Mouse (Mus musculus): Measurements from ENCODE around the gene Serpinc1. TPM values are rescaled to one million over a fixed set of nuclear protein-coding genes. Genes with fewer than 3 reads are reported as not detected.
"Not testable (repeated sequence)": the region's sequence is repeated elsewhere in the genome, so short reads cannot be mapped to it uniquely, and the experiment has no call there.

Serpinc1 gene
- polyA plus RNA-seq, 1 experiment from 2014 or later = 2.4 TPM

DNA sequence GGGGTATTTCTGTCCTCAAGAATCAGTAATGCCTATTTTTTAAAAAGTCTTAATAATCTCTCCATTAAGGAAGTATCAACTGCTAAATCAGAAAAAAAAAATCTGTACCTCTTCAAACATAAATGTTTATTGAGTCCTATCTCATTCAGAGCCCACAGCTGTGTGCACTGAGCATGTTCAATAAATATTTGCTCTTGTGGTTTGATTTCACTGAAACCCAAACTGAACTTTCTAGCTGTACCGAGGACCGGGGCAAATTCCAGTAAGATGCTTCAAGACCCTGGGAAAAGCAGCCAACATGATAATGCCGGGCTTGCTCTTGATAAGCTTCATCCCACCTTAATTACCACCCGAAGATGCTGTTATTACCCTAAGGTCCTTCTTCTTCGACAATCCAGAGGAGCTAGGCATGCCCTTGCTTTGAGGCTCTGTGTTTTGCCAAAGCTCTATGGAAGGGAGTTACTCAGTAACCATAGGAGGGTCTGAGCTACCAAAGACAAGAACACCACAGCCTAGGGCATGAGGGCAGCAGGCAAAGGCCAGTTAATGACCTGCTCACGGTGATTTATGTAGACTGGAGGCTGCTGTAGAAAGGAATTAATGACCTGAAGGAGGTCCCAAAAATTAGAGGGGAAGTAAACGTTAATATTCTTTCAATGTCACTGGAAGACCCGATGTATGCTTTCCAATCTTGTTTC is 2.3 kb downstream of the Serpinc1 start:
- no peaks in the 10 kb centered on the region for H3K27me3 ChIP-seq (ENCODE audit: control insufficient read depth, insufficient read depth, low read length)
- ATAC-seq (ENCODE audit: insufficient number of reproducible peaks, insufficient read depth, low FRiP score, low read depth) = no peak
- no peaks in the 10 kb centered on the region for H3K36me3 ChIP-seq (ENCODE audit: control insufficient read depth, insufficient read depth, low read length)
- no peak overlapping the region for H3K9ac ChIP-seq (replicated peaks; ENCODE audit: low read depth, low read length)
- H3K4me2 ChIP-seq (replicated peaks; ENCODE audit: low read depth, low read length) = no peak overlapping the region
- no peak overlapping the region for H3K27ac ChIP-seq (ENCODE audit: low read length)
- WGBS = 47% methylated on average over 8 of the region's 8 CpGs
- H3K9me3 ChIP-seq (ENCODE audit: control insufficient read depth, low read depth, low read length) = no peaks in the 10 kb centered on the region
- no peaks in the 10 kb centered on the region; the same call in 1 of the 2 replicates for H3K4me1 ChIP-seq (ENCODE audit: control insufficient read depth, insufficient read depth, low read length)
- no peak overlapping the region for H3K4me3 ChIP-seq (ENCODE audit: low read depth, low read length)

DNA sequence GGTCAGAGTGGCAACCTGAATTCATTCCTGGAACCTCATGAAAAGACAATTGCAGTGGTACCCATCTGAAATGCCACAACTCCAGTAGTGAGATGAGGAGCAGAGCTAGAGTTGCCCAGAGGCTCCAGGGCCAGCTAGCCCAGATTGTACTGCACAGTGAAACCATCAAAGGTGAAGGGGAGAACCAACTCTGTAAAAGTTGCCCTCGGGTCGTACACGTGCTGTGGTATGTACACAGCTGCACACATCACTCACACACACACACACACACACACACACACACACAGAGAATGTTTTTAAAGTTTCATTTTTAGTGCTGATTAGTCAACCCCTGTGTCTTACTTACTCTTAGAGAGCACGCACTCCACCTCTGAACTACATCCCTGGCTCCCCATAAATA is 3.0 kb downstream of the Serpinc1 start:
- WGBS = 65% methylated on average over 4 of the region's 4 CpGs
- Histone ChIP-seq H3K9ac (replicated peaks; ENCODE audit: low read depth, low read length) (no peak overlapping the region), H3K4me1 (ENCODE audit: control insufficient read depth, insufficient read depth, low read length) (no peaks in the 10 kb centered on the region; the same call in 1 of the 2 replicates), H3K36me3 (ENCODE audit: control insufficient read depth, insufficient read depth, low read length) (no peaks in the 10 kb centered on the region), H3K4me3 (ENCODE audit: low read depth, low read length) (no peak overlapping the region), H3K27ac (ENCODE audit: low read length) (no peak overlapping the region), H3K9me3 (ENCODE audit: control insufficient read depth, low read depth, low read length) (no peaks in the 10 kb centered on the region), H3K4me2 (replicated peaks; ENCODE audit: low read depth, low read length) (no peak overlapping the region), H3K27me3 (ENCODE audit: control insufficient read depth, insufficient read depth, low read length) (no peaks in the 10 kb centered on the region)
- ATAC-seq (ENCODE audit: insufficient number of reproducible peaks, insufficient read depth, low FRiP score, low read depth) = no peak

DNA sequence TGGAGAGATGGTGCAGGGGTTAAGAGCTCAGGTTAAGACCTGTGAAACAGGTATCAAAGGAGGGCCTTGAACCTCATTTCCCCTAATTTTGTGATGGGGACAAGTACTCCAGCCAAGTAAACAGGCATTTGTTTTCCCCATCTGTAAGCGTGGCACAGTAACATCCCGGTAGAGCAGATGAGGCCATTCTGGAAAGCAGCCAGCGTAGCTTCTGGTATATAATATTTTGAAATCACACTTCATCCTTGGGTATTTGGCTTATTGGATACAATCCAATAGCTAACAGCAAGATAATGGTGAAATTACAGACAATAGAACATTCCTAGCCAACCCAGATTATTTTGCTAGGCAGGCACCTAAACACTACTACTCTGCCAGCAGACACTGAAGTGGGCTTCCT is 4.5 kb downstream of the Serpinc1 start:
- H3K27me3 ChIP-seq (ENCODE audit: control insufficient read depth, insufficient read depth, low read length) = no peaks in the 10 kb centered on the region
- H3K36me3 ChIP-seq (ENCODE audit: control insufficient read depth, insufficient read depth, low read length) = no peaks in the 10 kb centered on the region
- no peak overlapping the region for H3K27ac ChIP-seq (ENCODE audit: low read length)
- H3K4me2 ChIP-seq (replicated peaks; ENCODE audit: low read depth, low read length) = no peak overlapping the region
- no peak overlapping the region for H3K9ac ChIP-seq (replicated peaks; ENCODE audit: low read depth, low read length)
- ATAC-seq (ENCODE audit: insufficient number of reproducible peaks, insufficient read depth, low FRiP score, low read depth) = no peak
- H3K4me1 ChIP-seq (ENCODE audit: control insufficient read depth, insufficient read depth, low read length) = no peaks in the 10 kb centered on the region; the same call in 1 of the 2 replicates
- WGBS = 67% methylated on average over 3 of the region's 3 CpGs
- H3K4me3 ChIP-seq (ENCODE audit: low read depth, low read length) = no peak overlapping the region
- no peaks in the 10 kb centered on the region for H3K9me3 ChIP-seq (ENCODE audit: control insufficient read depth, low read depth, low read length)

DNA sequence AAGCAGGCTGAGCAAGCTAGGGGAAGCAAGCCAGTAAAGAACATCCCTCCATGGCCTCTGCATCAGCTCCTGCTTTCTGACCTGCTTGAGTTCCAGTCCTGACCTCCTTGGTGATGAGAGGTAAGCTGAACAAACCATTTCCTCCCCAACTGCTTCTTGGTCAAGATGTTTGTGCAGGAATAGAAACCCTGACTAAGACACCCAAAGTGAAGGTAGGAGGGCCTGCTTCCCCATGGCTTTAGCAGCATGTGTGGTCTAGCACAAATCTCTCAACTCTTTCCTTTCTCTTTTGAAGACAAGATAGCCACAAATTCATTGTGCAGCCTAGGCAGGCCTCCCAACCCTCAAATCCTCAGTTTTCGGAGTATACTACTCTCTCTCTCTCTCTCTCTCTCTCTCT is 6.3 kb downstream of the Serpinc1 start:
- 93% methylated on average over 1 of the region's 1 CpGs for WGBS
- not testable (repeated sequence) for H3K4me3 ChIP-seq (ENCODE audit: low read depth, low read length); H3K9me3 ChIP-seq (ENCODE audit: control insufficient read depth, low read depth, low read length); H3K27ac ChIP-seq (ENCODE audit: low read length); H3K4me1 ChIP-seq (ENCODE audit: control insufficient read depth, insufficient read depth, low read length); H3K36me3 ChIP-seq (ENCODE audit: control insufficient read depth, insufficient read depth, low read length); H3K27me3 ChIP-seq (ENCODE audit: control insufficient read depth, insufficient read depth, low read length); H3K9ac ChIP-seq (replicated peaks; ENCODE audit: low read depth, low read length); H3K4me2 ChIP-seq (replicated peaks; ENCODE audit: low read depth, low read length); ATAC-seq (ENCODE audit: insufficient number of reproducible peaks, insufficient read depth, low FRiP score, low read depth)

DNA sequence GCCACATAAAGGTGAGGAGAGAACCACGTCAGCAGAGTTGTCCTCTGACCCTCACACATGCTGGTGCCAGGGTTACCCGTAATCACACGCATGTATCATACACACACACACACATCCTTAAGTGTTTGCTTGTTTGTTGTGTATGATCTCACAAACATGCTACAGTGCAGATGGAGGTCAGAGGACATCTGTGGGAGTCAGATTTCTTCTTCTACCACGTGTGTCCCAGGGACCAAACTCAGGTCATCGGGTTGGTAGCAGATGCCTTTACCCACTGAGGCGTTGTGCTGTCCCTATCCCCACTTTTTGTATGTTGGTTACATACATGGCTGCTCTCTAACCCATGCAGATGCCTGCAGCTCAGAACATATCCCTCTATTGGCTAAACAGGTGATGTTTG is 7.1 kb downstream of the Serpinc1 start:
- Histone ChIP-seq H3K4me2 (replicated peaks; ENCODE audit: low read depth, low read length) (no peak overlapping the region), H3K27me3 (ENCODE audit: control insufficient read depth, insufficient read depth, low read length) (no peaks in the 10 kb centered on the region), H3K9ac (replicated peaks; ENCODE audit: low read depth, low read length) (no peak overlapping the region), H3K4me1 (ENCODE audit: control insufficient read depth, insufficient read depth, low read length) (no peaks in the 10 kb centered on the region; the same call in 1 of the 2 replicates), H3K9me3 (ENCODE audit: control insufficient read depth, low read depth, low read length) (no peaks in the 10 kb centered on the region), H3K27ac (ENCODE audit: low read length) (no peak overlapping the region), H3K4me3 (ENCODE audit: low read depth, low read length) (no peak overlapping the region), H3K36me3 (ENCODE audit: control insufficient read depth, insufficient read depth, low read length) (no peaks in the 10 kb centered on the region)
- no peak for ATAC-seq (ENCODE audit: insufficient number of reproducible peaks, insufficient read depth, low FRiP score, low read depth)
- 78% methylated on average over 6 of the region's 6 CpGs for WGBS

DNA sequence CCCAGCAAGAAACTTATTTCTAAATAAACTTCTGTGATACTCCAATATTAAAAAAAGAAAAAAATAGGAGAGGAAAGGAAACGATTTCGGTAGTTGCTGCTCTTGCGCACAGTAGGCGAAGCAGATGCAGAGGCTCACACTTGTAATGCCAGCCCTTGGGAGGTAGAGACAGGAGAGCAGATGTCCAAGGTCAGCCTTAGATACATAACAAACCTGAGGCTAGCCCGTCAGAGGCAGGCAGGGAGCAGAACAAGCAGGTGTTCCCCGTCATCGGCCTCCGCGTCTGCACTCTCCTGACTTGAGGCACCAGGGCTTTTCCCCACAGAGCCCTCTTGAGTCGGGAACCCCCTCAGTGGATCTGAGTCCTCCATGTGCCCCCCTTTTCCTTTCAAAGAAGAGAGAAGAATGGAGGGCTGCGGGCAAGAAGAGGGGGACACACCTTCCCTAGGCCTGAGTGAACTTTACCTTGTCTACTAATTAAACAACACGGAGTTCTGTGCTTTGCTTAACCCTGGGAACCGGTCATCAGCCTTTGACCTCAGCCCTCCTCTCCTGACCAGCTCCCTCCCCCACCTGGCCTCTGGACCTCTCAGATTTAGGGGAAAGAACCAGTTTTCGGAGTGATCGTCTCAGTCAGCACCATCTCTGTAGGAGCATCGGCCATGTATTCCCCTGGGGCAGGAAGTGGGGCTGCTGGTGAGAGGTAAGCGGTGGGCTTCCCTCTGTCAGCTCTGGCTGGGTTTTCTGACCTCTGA is 8.7 kb downstream of the Serpinc1 start:
- H3K9me3 ChIP-seq (ENCODE audit: control insufficient read depth, low read depth, low read length) = no peaks in the 10 kb centered on the region
- no peak overlapping the region for H3K4me2 ChIP-seq (replicated peaks; ENCODE audit: low read depth, low read length)
- no peak overlapping the region for H3K9ac ChIP-seq (replicated peaks; ENCODE audit: low read depth, low read length)
- no peaks in the 10 kb centered on the region for H3K4me1 ChIP-seq (ENCODE audit: control insufficient read depth, insufficient read depth, low read length)
- H3K27ac ChIP-seq (ENCODE audit: low read length) = no peak overlapping the region
- no peak for ATAC-seq (ENCODE audit: insufficient number of reproducible peaks, insufficient read depth, low FRiP score, low read depth)
- 67% methylated on average over 17 of the region's 17 CpGs for WGBS
- H3K27me3 ChIP-seq (ENCODE audit: control insufficient read depth, insufficient read depth, low read length) = no peaks in the 10 kb centered on the region
- H3K4me3 ChIP-seq (ENCODE audit: low read depth, low read length) = no peak overlapping the region
- H3K36me3 ChIP-seq (ENCODE audit: control insufficient read depth, insufficient read depth, low read length) = no peaks in the 10 kb centered on the region

DNA sequence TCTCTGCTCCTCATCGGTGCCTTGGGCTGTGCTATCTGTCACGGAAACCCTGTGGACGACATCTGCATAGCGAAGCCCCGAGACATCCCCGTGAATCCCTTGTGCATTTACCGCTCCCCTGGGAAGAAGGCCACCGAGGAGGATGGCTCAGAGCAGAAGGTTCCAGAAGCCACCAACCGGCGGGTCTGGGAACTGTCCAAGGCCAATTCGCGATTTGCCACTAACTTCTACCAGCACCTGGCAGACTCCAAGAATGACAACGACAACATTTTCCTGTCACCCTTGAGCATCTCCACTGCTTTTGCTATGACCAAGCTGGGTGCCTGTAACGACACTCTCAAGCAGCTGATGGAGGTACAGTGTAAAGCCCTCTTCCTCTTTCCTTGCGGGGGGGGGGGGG is 11.0 kb downstream of the Serpinc1 start:
- Histone ChIP-seq H3K27me3 (ENCODE audit: control insufficient read depth, insufficient read depth, low read length) (no peaks in the 10 kb centered on the region), H3K36me3 (ENCODE audit: control insufficient read depth, insufficient read depth, low read length) (no peaks in the 10 kb centered on the region), H3K9me3 (ENCODE audit: control insufficient read depth, low read depth, low read length) (no peaks in the 10 kb centered on the region), H3K4me2 (replicated peaks; ENCODE audit: low read depth, low read length) (no peak overlapping the region), H3K9ac (replicated peaks; ENCODE audit: low read depth, low read length) (no peak overlapping the region), H3K4me1 (ENCODE audit: control insufficient read depth, insufficient read depth, low read length) (no peaks in the 10 kb centered on the region), H3K4me3 (ENCODE audit: low read depth, low read length) (no peak overlapping the region), H3K27ac (ENCODE audit: low read length) (no peak overlapping the region)
- no peak for ATAC-seq (ENCODE audit: insufficient number of reproducible peaks, insufficient read depth, low FRiP score, low read depth)
- 84% methylated on average over 14 of the region's 15 CpGs for WGBS

DNA sequence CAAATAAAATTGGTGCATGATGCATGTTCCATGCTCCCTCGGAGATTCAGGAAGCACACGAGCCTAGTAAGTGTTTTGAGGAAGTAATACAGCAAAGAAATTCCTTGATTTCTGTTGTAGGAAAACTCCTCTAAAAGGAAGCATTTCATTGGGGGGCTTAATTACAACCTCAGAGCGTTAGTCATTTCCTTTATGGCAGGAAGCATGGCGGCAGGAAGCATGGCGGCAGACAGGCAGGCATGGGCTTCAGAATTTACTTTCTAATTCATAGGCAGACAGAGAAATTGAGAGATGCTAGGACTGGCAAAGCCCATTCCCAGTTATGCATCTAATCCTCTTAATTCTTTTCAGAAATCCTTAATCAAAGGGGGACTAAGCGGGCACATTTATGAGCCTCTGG is 15.5 kb downstream of the Serpinc1 start:
- H3K27ac ChIP-seq (ENCODE audit: low read length) = no peak overlapping the region
- H3K27me3 ChIP-seq (ENCODE audit: control insufficient read depth, insufficient read depth, low read length) = no peaks in the 10 kb centered on the region
- no peaks in the 10 kb centered on the region for H3K4me1 ChIP-seq (ENCODE audit: control insufficient read depth, insufficient read depth, low read length)
- H3K4me2 ChIP-seq (replicated peaks; ENCODE audit: low read depth, low read length) = no peak overlapping the region
- 84% methylated on average over 6 of the region's 6 CpGs for WGBS
- ATAC-seq (ENCODE audit: insufficient number of reproducible peaks, insufficient read depth, low FRiP score, low read depth) = no peak
- H3K9me3 ChIP-seq (ENCODE audit: control insufficient read depth, low read depth, low read length) = no peaks in the 10 kb centered on the region
- H3K4me3 ChIP-seq (ENCODE audit: low read depth, low read length) = no peak overlapping the region
- no peaks in the 10 kb centered on the region for H3K36me3 ChIP-seq (ENCODE audit: control insufficient read depth, insufficient read depth, low read length)
- no peak overlapping the region for H3K9ac ChIP-seq (replicated peaks; ENCODE audit: low read depth, low read length)

Data from stomach, embryonic 14.5 days (tissue).